Mouse (Mus musculus) R1 (cell line): ENCODE measurements around the gene Sirt6.

Experiments used
- DNase-seq: peaks from one replicate; pipeline ENCODE4 v3.0.0-alpha.2; 2018; ENCODE audit warnings: low read depth, low spot score

The Sirt6 gene

DNA sequence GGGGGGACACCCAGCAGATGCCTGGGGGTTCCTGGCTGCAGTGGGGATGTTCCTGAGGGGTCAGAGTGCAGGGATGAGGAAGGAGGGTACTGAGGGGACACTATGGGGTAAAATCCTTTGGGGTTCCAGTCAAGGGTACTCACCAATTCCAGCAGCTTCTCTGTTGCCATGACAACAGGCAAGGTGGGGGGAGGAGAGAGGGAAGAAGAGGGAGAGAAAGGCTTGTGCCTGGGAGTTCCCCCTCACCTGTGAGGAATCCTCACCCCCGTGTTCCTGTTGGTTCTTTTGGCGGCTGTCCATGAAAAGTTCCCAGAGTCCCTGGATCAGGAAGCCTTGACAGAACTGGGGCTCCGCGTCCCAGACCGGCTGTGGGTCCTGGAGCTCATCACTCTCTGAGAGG, 32.0 kb downstream of the Sirt6 start:
- DNase-seq = no peak

DNA sequence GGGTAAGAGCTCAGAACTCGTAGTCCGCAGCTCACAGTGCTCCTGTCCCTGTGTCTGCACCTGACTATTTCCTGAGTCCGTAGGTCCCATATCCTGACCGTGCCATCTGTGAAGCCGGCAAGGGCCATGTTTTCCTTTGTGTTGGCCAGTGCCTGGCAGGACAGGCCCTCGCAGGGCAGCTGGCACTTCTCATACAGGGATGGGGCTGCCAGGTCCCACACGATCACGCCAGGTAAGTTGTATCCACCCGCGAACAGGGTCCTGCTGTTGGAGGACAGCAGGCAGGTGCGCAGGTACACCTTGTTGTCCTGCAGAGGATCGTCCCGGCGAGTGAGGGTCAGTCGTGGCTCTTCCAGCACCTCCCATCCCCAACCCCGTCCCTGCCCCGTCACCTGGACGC, 33.7 kb downstream of the Sirt6 start:
- DNase-seq = no peak

DNA sequence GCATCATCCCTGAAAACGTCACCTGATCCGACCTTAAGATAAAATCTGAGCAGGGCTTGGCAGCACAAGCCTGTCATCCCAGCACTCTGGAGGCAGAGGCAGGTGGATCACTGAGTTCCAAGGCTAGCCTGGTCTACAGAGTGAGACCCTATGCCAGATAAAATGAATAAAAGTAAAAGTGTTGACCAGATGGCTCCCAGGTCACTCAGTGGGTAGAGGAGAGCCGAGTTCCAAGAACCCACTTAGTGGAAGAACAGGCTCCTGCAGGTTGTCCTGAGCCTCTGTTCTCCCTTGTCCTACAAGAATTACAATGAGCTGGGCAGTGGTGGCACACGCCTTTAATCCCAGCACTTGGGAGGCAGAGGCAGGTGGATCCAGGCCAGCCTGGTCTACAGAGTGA, 34.4 kb downstream of the Sirt6 start:
- no peak for DNase-seq

DNA sequence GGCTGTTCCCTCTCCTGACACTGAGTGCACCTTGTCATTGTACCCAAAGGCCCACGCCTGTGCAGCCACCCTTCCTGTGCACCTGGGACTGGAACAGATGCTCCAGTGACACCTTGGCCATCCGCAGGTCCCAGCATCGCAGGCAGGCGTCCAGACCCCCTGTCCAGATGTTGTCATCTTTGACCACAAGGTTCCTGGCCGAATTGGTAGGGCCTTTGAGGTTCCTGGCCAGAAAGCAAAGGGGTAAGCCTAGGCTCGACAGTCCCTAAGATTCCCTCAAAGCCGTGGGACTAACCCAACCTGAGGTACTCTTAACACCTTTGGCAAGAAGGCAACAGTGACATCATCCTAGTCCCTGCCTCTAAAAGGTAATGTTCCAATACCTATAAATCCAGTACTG, 35.0 kb downstream of the Sirt6 start:
- no peak for DNase-seq

DNA sequence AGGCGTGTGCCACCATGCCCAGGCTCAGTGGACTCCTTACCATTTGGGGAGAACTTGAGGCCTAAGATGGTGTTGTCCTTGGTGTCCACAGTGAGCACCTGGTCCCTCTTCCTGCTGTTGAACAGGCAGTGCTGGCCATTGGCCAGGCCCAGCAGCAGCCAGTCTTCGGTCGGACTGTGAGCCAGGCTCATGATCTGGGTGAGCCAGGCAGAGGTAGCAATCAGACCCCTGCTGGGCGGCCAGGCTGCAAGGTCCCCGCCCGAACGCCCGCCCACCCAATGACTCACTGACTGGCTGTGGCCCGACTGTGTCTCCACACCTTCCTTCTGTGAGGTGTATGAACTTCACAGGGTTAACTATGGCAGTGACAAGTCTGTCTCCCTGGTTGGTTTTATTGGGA, 35.8 kb downstream of the Sirt6 start:
- no peak for DNase-seq

DNA sequence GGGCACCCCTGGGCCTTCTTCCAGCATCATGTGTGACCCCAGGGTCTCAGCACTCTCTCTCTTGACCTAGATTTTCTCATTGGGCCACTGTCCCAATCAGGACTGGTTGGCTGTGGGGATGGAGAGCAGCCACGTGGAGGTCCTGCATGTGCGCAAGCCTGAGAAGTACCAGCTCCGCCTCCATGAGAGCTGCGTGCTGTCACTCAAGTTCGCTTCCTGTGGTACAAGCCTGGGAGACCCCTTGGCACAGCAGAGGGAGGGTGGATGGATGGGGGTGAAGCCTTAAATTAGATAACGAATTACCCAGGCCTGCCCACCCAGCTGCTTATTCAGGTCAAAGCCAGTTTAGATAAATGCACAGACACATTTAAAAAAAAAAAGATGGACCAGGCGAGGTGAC, 38.9 kb downstream of the Sirt6 start:
- no peak for DNase-seq

DNA sequence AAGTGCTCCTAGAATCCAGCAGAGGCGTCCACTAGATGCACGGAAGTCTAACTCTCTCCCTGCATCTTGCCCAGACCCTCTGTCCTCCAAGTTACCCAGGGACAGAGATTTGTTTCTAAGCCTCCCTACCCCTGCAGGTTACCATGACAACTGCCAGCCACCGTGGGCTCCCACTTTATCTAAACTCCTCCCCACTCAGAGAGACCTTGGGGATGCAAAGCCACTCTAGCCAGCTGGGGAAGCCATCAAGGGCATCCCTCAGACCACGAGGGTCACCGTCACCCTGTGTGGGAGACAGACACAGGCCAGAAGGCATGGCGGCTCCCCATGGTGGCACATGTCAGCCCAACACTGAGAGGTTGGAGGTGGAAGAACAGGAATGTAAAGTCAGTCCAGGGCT, 44.2 kb downstream of the Sirt6 start:
- no peak for DNase-seq

DNA sequence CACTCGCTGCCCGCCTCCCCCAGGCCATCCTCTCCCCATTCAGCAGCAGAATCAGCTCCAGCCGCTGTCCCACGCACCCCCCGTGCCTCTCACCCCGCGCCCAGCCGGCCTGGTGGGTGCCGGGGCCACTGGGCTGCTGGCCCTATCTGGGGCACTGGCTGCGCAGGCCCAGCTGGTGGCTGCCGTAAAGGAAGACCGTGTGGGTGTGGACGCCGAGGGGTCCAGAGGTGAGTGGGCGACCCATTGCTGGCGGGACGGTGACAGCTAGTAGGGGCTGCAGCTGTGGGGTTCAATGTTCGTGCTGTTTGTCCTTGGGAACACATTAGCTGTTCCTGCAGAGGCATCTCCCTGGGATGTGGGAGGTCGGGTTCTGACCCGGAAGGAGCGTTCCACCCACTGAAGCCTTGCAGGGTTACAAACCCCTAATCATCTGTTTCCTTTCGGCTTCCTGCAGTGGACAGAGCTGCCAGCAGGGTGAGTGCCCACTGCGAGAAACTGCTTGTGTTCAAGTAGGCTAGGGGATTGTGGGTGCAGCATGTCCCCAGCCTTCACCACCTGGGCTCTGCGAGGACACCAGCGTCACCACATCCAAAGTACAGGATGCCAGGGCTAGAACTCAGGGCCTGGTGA, 47.0 kb downstream of the Sirt6 start:
- no peak for DNase-seq

DNA sequence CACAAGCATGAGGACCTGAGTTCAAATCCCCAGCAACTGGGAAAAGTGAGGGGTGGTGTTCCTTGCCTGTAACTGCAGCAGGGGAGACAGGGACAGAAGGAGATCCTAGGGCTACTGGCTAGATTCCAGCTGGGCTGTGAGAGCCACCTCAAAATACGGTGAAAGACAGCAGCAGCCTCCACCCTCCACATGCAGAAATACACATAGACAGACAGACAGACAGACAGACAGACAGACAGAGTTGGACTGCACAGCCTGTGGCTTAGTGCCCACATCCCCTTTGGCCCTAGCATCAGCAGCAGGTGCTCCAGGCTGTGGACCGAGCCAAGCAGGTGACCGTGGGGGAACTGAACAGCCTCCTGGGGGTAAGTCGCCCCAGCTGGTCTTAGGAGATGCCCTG, 47.6 kb downstream of the Sirt6 start:
- no peak for DNase-seq

DNA sequence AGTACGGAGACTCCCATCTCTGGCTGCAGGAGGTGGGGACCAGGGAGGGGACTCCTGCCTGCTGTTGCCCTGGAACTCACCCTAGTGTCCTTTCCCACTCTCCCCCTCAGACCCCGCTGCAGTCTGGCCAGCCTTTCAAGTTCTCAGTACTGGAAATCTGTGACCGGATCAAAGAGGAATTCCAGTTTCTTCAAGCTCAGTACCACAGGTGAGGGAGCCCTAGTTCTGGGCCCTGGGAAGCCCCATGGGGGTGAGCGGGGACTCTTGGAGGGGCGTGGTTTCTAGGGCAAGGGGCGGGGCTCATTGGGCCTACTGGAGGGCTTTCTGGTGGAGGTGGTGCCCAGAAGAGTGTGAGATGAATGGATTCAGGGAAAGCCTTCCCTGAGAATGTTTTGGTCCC, 51.9 kb downstream of the Sirt6 start:
- no peak for DNase-seq

DNA sequence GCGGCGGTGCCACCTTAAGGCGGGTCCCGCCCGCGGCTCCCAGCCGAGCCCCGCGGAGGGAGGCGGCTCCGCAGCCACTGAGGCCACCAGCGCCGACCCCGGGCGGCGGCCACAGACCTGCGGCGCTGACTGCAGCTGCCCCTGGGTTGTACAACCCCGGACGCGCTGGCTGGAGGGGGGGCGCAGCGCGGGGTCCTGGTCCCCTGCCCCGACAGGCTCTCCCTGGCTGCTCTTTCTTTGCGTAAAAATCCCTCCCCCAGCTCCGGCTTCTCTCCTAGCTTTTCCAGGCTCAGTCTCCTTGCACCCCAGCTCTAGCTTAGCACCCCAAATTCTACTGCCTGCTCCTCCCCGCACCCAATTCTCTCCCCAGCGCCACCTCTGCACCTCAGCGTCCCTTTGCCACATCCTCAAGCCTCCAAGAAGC, 52.4 kb downstream of the Sirt6 start:
- DNase-seq = no peak

DNA sequence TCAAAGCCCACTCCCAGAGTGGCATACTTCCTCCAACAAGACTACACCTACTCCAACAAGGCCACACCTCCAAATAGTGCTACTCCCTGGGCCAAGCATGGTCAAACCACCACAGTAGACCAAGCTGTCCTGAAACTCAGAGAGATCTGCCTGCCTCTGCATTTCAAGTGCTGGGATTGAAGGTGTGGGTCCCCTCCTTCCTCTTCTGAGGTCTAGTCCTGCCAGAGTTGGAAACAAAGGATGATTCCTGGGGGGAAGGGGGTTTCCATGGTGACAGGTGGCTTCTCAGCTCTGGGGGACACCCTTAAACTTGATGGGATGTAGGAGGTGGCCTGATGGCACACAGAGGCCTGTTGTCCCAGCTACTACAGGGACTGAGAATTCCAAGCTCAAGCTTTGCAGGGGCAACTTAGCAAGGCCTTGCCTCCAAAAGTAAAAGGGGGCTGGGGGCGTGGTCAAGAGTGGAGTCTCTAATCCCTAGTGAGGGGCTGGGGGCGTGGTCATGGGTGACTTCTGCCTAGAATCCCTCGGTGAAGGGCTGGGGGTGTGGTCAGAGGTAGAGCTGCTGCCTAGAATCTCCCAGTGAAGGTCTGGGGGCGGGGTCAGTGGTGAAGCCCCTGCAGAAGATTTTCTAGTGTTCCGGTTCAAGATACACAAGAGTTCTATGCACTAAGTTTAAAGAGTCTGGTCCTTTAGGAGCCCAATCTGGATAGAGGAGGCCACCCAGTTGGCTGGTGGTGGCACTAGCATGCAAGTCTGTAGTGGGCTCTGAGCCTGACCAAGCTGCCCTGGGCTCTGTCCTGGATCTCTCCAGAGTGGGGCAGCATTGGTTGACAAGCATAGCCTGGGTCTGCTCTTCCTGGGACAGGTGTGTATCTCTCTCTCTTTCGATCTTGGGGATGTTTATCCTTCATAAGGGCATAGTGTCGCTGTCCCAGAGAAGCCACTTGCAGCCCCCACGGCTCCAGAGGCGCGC, 53.2 kb downstream of the Sirt6 start, which contains the start of gene Tle2:
TSS of gene Tle2 (plus strand) at position 481 of the 976 bp plus-strand sequence.
- peak; percentile 93 for DNase-seq

DNA sequence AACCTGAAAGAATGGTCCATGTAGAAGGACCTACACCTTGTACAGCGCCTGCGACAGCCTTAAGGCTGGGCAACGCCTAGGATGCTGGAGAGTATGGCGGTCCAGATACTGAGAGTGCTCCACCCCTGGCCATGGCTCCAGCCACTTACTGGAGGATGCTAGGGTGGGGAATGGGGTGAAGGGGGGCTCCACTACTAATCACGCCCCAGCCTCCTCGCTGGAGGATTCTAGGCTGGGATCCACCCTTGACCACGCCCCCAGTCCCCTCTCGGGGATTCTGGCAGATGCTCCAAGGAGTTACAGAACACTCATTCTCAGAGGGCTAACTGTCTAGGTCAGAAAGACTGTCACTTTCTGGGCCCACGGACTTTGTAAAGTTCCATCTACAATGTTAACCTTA, 54.6 kb downstream of the Sirt6 start:
- no peak for DNase-seq

DNA sequence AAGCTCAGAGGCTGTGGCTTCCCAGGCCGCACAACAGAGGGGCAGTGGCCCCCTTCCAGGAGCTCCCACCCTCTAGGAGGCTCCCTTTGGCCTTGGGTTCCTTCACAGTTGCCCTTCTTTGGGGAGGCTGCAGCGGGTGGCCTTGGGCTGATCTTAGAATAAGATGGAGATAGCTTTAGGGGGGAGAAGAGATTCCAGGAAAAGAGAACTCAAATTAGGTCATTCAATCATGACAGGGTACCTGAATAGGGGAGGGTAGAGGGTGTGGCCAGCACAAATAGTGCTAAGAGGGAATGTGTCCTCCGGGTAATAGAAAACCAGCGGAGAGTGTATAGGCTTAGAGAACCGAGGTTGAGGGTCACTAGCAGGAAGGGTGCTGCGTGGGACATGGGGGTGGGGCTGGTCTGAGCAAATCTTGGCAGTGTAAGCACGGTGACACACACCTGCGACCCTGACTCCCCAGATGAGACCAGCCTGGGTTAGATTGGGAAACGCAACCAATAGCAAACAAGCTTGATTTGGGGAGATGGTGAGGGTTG, 55.4 kb downstream of the Sirt6 start:
- DNase-seq = no peak
